ENCODE assay signal across 20 mouse cellular contexts in the genomic region with DNA sequence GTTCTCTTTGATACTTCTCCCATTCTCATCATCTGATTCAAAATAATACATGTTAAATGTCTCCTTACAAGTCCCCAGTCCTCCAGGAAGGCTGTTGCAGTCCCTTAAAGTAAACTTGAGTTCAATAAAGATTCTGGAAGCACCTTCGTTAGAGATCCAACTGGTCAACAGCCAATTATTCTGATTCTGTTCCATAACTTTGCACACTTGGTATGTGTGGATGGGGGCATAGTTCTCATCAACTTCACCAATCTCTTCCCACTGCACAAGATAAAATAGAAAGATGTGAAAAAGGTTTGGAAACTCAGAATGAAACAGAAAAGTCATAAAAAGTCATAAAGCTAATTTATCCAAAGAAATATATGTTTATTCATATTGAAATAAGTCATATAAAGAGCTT.
DNase-seq lines count a peak whose midpoint lies in the region; TF ChIP-seq lines count a peak whose summit lies in the region.
"Had no signal": no experiment of that assay in that cellular context is flagged by ENCODE, and none has a peak within 500 bp of the region (broad histone marks: within the 10 kb centered on the region; RNA-seq: fewer than 3 reads in every experiment).

No protein-coding gene starts in this region.

- H3K4me3 ChIP-seq in thymus, adult 2 months (ENCODE audit: control insufficient read depth, insufficient read depth, low read length), result no peak overlapping the region

- 89% methylated on average over 1 of the region's 1 CpGs for WGBS in thymus, adult 2 months

- no peak for TF ChIP-seq CTCF in thymus, adult 2 months (IDR thresholded peaks at IDR 0.05; ENCODE audit: borderline replicate concordance, control insufficient read depth, extremely low read depth, insufficient read depth, low read length, poor library complexity)

- no peaks in the 10 kb centered on the region for H3K36me3 ChIP-seq in thymus, adult 2 months (ENCODE audit: control insufficient read depth, insufficient read depth, low read length)
- H3K36me3 ChIP-seq: G1E had no signal

- intact Hi-C loops in gastrocnemius, postnatal 14 days (cut with DNase I; ENCODE audit: low total_unique reads), result no loop called here

- no peak overlapping the region for H3K27ac ChIP-seq in thymus, adult 2 months (ENCODE audit: control insufficient read depth, insufficient read depth, low read length)

- H3K4me1 ChIP-seq in thymus, adult 2 months (replicated peaks; ENCODE audit: control insufficient read depth, insufficient read depth, low read length), result no peaks in the 10 kb centered on the region

- no peak for TF ChIP-seq POLR2A in thymus, adult 2 months (IDR thresholded peaks at IDR 0.05; ENCODE audit: control insufficient read depth, extremely low read depth, insufficient read depth, low read length, poor library complexity)

- H3K27me3 ChIP-seq in thymus, adult 2 months (ENCODE audit: control insufficient read depth, insufficient read depth, low read length), result no peaks in the 10 kb centered on the region
- H3K27me3 ChIP-seq: CH12.LX, Patski had no signal

- DNase-seq in Muller cell, postnatal 12 days (ENCODE audit: inconsistent ontology term), result peak; percentile 69
- peak; percentile 68 for DNase-seq in retina, embryonic 14.5 days (ENCODE audit: low spot score)
- peak; percentile 47 for DNase-seq in retina, postnatal 1 day
- no peak for DNase-seq in gastrocnemius, postnatal 10 days
- DNase-seq in thymus, adult 2 months, result no peak
- no peak for DNase-seq in gastrocnemius, postnatal 14 days
- DNase-seq: adrenal gland, adult 2 months; adrenal gland, adult 8-10 months; adrenal gland, postnatal 10 days; adrenal gland, postnatal 14 days; adrenal gland, postnatal 25 days; adrenal gland, postnatal 36 days; B cell, adult 2 months; cerebellum, adult 11 months; cerebellum, adult 11-12 months; cerebellum, adult 18-20 months; cerebellum, adult 2 months had no signal

Comparison
In these comparisons a context has a peak if more than half of its experiments do, and no peak if none do; other contexts are left out.
1. DNase-seq: peak in Muller cell, postnatal 12 days (single experiment), retina, embryonic 14.5 days (single experiment) and retina, postnatal 1 day (single experiment); none in gastrocnemius, postnatal 10 days (single experiment), thymus, adult 2 months (single experiment) and gastrocnemius, postnatal 14 days (single experiment).